Mouse (Mus musculus) heart, adult 2 months (tissue): ENCODE measurements around the gene Pias4.

Experiments used
- CTCF ChIP-seq: fragments of 200-600 bp; IDR thresholded peaks from 2 replicates; pipeline ENCODE4 v1.8.1; 2022; ENCODE audit warnings: antibody characterized with exemption, mild to moderate bottlenecking, moderate library complexity
- POLR2A ChIP-seq: fragments of 200-500 bp; IDR thresholded peaks from 2 replicates; pipeline ENCODE4 v1.6.1; 2011; ENCODE audit warnings: mild to moderate bottlenecking, low read depth, low read length, control low read depth; ENCODE audit not compliant: insufficient read depth

GRCm38 (mm10) chr10:81182336-81183333 is 14.9 kb upstream of the Pias4 start, which contains the start of gene Dapk3:
- no peak for TF ChIP-seq CTCF
- TF ChIP-seq POLR2A: peak; percentile 93
